Mouse (Mus musculus) G1E (cell line): ENCODE results near the gene Tlr3. TPM values are rescaled to one million over a fixed set of nuclear protein-coding genes. Genes with fewer than 3 reads are reported as not detected.

ENCODE experiments used
- ATAC-seq: 2 replicates; pipeline ENCODE4 v1.8.0; 2016; ENCODE audit warnings: mild to moderate bottlenecking; ENCODE audit not compliant: insufficient number of reproducible peaks, poor library complexity, low FRiP score, severe bottlenecking; ENCODE audit errors: extremely low read depth
- DNase-seq: peaks from one replicate; pipeline ENCODE4 v3.0.0; 2012; ENCODE audit warnings: low spot score
- H3K27me3 ChIP-seq: 2 replicates; pipeline ENCODE4 v1.6.1; 2012; ENCODE audit warnings: mild to moderate bottlenecking, low read length, inconsistent platforms; ENCODE audit not compliant: insufficient read depth
- H3K36me3 ChIP-seq: replicated peaks from 2 replicates; pipeline ENCODE3; 2012; ENCODE audit warnings: mild to moderate bottlenecking, inconsistent platforms
- H3K4me1 ChIP-seq: 2 replicates; pipeline ENCODE4 v1.6.1; 2012; ENCODE audit warnings: low read depth, low read length, inconsistent platforms, mixed read lengths; ENCODE audit not compliant: insufficient read depth
- H3K4me3 ChIP-seq: 2 replicates; pipeline ENCODE4 v1.5.1; 2012; ENCODE audit warnings: low read depth, mild to moderate bottlenecking, inconsistent platforms, low read length, moderate library complexity, mixed read lengths
- H3K9me3 ChIP-seq: replicated peaks from 2 replicates; pipeline ENCODE4 v1.6.1; 2012; ENCODE audit warnings: inconsistent platforms
- CTCF ChIP-seq: IDR thresholded peaks from 2 replicates; pipeline ENCODE4 v1.5.1; 2012; ENCODE audit warnings: low read depth, low read length, inconsistent platforms, mixed read lengths
- GATA1 ChIP-seq: IDR thresholded peaks from 2 replicates; pipeline ENCODE4 v1.6.1; 2012; ENCODE audit warnings: borderline replicate concordance, low read length, inconsistent platforms, mixed read lengths
- GATA2 ChIP-seq: IDR thresholded peaks from 2 replicates; pipeline ENCODE4 v1.6.1; 2012; ENCODE audit warnings: low read depth, low read length, inconsistent platforms, borderline replicate concordance
- POLR2AphosphoS5 ChIP-seq: IDR thresholded peaks from 2 replicates; pipeline ENCODE4 v1.6.1; 2012; ENCODE audit warnings: low read depth, low read length, inconsistent platforms; ENCODE audit not compliant: insufficient replicate concordance
- TAL1 ChIP-seq: conservative IDR thresholded peaks from 2 replicates; pipeline ENCODE4 v1.6.1; 2012; ENCODE audit warnings: low read depth, low read length, inconsistent platforms, mixed read lengths
- polyA plus RNA-seq: library from polyadenylated mRNA; stranded (reverse); fragments of >175 nt; gene quantifications from 2 replicates; pipeline ENCODE4 v1.2.3, GENCODE M21; 2012
- total RNA-seq, 2 experiments: library from RNA; stranded (forward) in 1 of 2; stranded (reverse) in 1 of 2; fragments of 200-1000 nt in 1 of 2; fragments of >200 nt in 1 of 2; fragmentation: Nextera tagmentation in 1 of 2; gene quantifications; 2 replicates each; pipeline ENCODE4 v1.2.3; 2014 to 2017

The Tlr3 gene
- not detected in 2 replicates for total RNA-seq (2014; fragmentation: Nextera tagmentation)
- under 0.01 and 0.29 TPM in 2 replicates for total RNA-seq (2017)
- not detected in 2 replicates for polyA plus RNA-seq

DNA sequence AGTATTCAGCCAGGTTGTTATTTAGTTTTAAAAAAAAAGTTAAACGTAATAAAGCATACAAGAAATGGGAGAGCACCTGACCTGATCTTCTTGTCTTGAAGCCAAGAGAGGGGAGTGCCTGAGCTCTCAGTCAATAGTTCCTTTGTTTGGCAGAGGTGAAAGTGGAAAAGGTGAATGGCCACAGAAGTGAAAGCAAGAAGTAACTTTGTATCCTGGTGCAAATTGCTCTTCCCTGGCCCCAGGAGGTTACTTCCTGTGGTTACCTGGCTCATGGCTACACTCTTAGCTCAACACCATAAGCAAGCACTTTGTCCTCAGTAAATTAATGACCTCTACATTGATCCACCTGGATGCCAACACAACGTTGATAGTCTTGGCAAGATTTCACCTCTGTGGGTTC, at the start of gene Tlr3:
Tlr3 (minus strand) TSS at position 199 of the 400 bp plus-strand sequence.
- Histone ChIP-seq H3K36me3 (no peaks in the 10 kb centered on the region), H3K9me3 (peaks cover 18% of the 10 kb centered on the region), H3K27me3 (no peaks in the 10 kb centered on the region), H3K4me3 (no peak within 1 kb of the TSS), H3K4me1 (no peaks in the 10 kb centered on the region)
- no peak for ATAC-seq
- TF ChIP-seq GATA1 (no peak), TAL1 (no peak), CTCF (no peak)
- no peak for DNase-seq

- Histone ChIP-seq H3K4me3 (no peak overlapping the region), H3K9me3 (peaks cover 17% of the 10 kb centered on the region), H3K27me3 (no peaks in the 10 kb centered on the region), H3K36me3 (no peaks in the 10 kb centered on the region), H3K4me1 (no peaks in the 10 kb centered on the region)
- no peak for TF ChIP-seq GATA1
- TF ChIP-seq GATA2 = no peak
- no peak for TF ChIP-seq CTCF
- no peak for TF ChIP-seq POLR2AphosphoS5
- no peak for TF ChIP-seq TAL1
- ATAC-seq (no peak), DNase-seq (no peak)
Measured at GRCm38 (mm10) chr8:45457874-45458273, 47.0 kb upstream of the Tlr3 start.

DNA sequence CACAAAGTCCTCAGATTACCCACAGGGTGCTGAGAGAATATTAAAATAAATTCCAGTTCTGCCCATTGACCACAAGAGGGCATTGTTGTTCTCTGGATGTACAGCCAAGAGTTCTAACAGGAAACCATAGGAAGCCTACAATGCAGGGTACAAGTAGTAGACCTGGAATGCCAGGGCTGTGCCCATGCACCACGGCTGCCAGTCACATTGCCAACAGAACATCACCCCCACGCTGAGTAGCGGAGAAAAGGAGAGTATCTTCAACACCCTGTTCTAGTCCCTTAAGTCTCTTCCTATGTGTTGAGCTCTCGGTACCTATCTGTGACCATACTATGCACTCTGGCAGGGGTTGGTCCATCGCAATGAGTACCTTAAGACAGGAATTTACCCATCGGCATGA, 43.5 kb upstream of the Tlr3 start:
- no peak overlapping the region for H3K4me3 ChIP-seq
- no peaks in the 10 kb centered on the region for H3K4me1 ChIP-seq
- no peaks in the 10 kb centered on the region for H3K36me3 ChIP-seq
- TF ChIP-seq GATA1 = no peak
- TF ChIP-seq CTCF = no peak
- TF ChIP-seq GATA2 = no peak
- no peak for TF ChIP-seq TAL1
- TF ChIP-seq POLR2AphosphoS5 = no peak
- DNase-seq (no peak), ATAC-seq (no peak)
- H3K9me3 ChIP-seq = peaks cover 13% of the 10 kb centered on the region
- H3K27me3 ChIP-seq = no peaks in the 10 kb centered on the region

- ATAC-seq (no peak), DNase-seq (no peak)
- Histone ChIP-seq H3K4me3 (no peak overlapping the region), H3K4me1 (no peaks in the 10 kb centered on the region), H3K27me3 (no peaks in the 10 kb centered on the region), H3K36me3 (no peaks in the 10 kb centered on the region), H3K9me3 (peaks cover 6% of the 10 kb centered on the region)
- TF ChIP-seq TAL1 (no peak), CTCF (no peak), GATA2 (no peak), GATA1 (no peak)
Measured at GRCm38 (mm10) chr8:45452115-45452514, 41.2 kb upstream of the Tlr3 start.

GRCm38 (mm10) chr8:45448842-45449241, 38.0 kb upstream of the Tlr3 start:
- no peak for TF ChIP-seq GATA1
- no peak for TF ChIP-seq TAL1
- TF ChIP-seq POLR2AphosphoS5 = no peak
- no peak for TF ChIP-seq GATA2
- TF ChIP-seq CTCF = no peak
- no peaks in the 10 kb centered on the region for H3K36me3 ChIP-seq
- H3K9me3 ChIP-seq = peaks cover 11% of the 10 kb centered on the region
- H3K4me3 ChIP-seq = no peak overlapping the region
- no peaks in the 10 kb centered on the region for H3K4me1 ChIP-seq
- no peaks in the 10 kb centered on the region for H3K27me3 ChIP-seq
- ATAC-seq (no peak), DNase-seq (no peak)

GRCm38 (mm10) chr8:45448257-45448656, 37.4 kb upstream of the Tlr3 start:
- Histone ChIP-seq H3K4me3 (no peak overlapping the region), H3K9me3 (peaks cover 11% of the 10 kb centered on the region), H3K36me3 (no peaks in the 10 kb centered on the region), H3K4me1 (no peaks in the 10 kb centered on the region), H3K27me3 (no peaks in the 10 kb centered on the region)
- DNase-seq (no peak), ATAC-seq (no peak)
- TF ChIP-seq CTCF (no peak), GATA1 (no peak), GATA2 (no peak), TAL1 (no peak), POLR2AphosphoS5 (no peak)
